Mouse (Mus musculus) limb, embryonic 15.5 days (tissue): ENCODE data around the gene Dgke. TPM values are rescaled to one million over a fixed set of nuclear protein-coding genes. Genes with fewer than 3 reads are reported as not detected.

Experiments
- polyA plus RNA-seq: library from polyadenylated mRNA; unstranded; fragments of >200 nt; fragmentation: Nextera tagmentation; extraction: Ambion mirVana; gene quantifications from 2 replicates; pipeline ENCODE4 v1.2.1, GENCODE M21; 2015

Dgke gene
- polyA plus RNA-seq, 1 experiment from 2014 or later: 3.7 TPM

Other genes with a start within 250 kb of the Dgke start
- 17.9 and 24.4 TPM in 2 replicates for gene Akap1, start 202.3 kb downstream of the Dgke start, polyA plus RNA-seq
- 116 and 125 TPM in 2 replicates for gene Scpep1, start 111.4 kb downstream of the Dgke start, polyA plus RNA-seq
- gene Elobl, start 99.9 kb downstream of the Dgke start, polyA plus RNA-seq: not detected in 2 replicates
- gene Coil, start 96.6 kb downstream of the Dgke start, polyA plus RNA-seq: 15.6 TPM in 2 replicates
- gene Trim25, start 67.5 kb downstream of the Dgke start, polyA plus RNA-seq: 12.0 and 12.6 TPM in 2 replicates
- gene Gm525, start 7.0 kb upstream of the Dgke start, polyA plus RNA-seq: 1.6 and 1.7 TPM in 2 replicates
- 4.1 and 4.3 TPM in 2 replicates for gene Nog, start 235.5 kb upstream of the Dgke start, polyA plus RNA-seq